Mouse (Mus musculus): ENCODE data around the gene Mob3b. TPM values are rescaled to one million over a fixed set of nuclear protein-coding genes. Genes with fewer than 3 reads are reported as not detected.

Gene Mob3b
- total RNA-seq, 4 experiments from 2014 or later = 1.5 to 2.5 (median 1.9) TPM

- DNase-seq (ENCODE audit: low spot score) = no peak
These were observed 258.0 kb downstream of the Mob3b start for GRCm38 (mm10) chr4:34899322-34899721.

Other genes with a start within 250 kb of the Mob3b start
- not detected for gene Ifnk, start 5.4 kb downstream of the Mob3b start, total RNA-seq (2022)
- gene C9orf72, start 68.7 kb upstream of the Mob3b start, total RNA-seq (2022) = 10 to 100 TPM; 19.1 to 24.9 (median 21.8) TPM

Data from heart, adult 8-10 months (tissue).